Mouse (Mus musculus): ENCODE measurements around the gene Olfr1184.
"Not testable (repeated sequence)": the region's sequence is repeated elsewhere in the genome, so short reads cannot be mapped to it uniquely, and the experiment has no call there.

Olfr1184 gene

GRCm38 (mm10) chr2:88483298-88483697, at the start of gene Olfr1184:
TSS of gene Olfr1184 (plus strand) at chr2:88483598.
- no peak for DNase-seq

DNA sequence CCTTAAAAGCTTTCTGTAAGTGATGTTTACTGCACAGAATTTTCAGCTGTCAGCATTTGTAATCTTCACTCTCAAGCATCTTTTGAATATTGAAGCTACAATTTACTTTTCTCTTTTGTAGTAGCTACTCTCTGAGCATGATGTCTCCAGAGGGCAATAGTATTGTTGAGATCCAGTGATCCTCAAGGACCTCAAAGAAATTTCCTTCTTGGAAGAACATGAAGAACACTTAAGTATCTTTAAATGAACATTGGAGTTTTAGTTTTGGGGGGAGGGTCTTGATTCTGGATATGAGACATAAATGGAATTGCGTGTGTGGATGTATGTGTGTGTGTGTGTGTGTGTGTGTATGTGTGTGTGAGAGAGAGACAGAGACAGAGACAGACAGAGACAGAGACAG, 34.4 kb upstream of the Olfr1184 start, which contains the start of gene Gm13757:
Gene Gm13757 (minus strand): TSS at position 101 of the 400 bp plus-strand sequence.
- DNase-seq: no peak

- DNase-seq: not testable (repeated sequence)
Observed at GRCm38 (mm10) chr2:88454567-88454966, 28.8 kb upstream of the Olfr1184 start, which contains the start of gene Olfr1183. TSS of gene Olfr1183 (plus strand) at chr2:88454867.

DNA sequence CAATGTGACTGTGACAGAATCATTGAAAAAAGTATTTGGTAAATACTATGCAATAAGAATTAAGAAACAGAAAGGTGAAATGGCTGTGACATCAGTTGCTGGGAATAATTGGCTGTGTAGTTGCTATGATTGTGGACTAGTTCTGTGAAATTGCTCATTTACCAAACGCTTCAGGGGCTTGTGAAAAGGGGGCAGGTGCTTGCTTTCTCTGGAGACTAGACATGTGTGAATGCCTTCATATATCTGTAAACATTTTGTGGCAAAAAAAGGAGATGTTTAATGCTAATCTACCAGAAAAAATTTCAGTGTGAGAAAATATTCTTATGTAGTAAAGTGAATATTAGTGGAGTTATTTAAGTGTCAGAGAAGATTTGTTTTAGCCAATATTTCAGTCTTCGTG, 9.6 kb downstream of the Olfr1184 start, which contains the start of gene Olfr1185-ps1:
Gene Olfr1185-ps1 (plus strand): TSS at position 301 of the 400 bp plus-strand sequence.
- no peak for DNase-seq

GRCm38 (mm10) chr2:88518251-88518650, 34.9 kb downstream of the Olfr1184 start, which contains the start of gene Olfr1186:
TSS of gene Olfr1186 (plus strand) at chr2:88518551.
- no peak for DNase-seq

DNA sequence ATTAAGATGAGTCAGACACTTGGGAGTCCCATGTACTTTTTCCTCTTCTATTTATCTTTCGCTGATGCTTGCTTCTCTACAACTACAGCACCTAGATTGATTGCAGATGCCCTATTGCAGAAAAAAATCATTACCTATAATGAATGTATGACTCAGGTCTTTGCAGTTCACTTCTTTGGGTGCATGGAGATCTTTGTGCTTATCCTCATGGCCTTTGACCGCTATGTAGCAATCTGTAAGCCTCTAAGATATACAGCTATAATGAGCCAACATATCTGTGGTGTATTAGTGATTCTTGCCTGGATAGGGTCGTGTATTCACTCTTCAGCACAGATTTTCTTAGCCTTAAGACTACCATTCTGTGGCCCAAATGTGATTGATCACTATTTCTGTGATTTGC, 42.3 kb downstream of the Olfr1184 start:
- no peak for DNase-seq
